Mouse (Mus musculus) right cerebral cortex, postnatal 10 days (tissue): ENCODE results near the gene D8Ertd738e.
"Not testable (repeated sequence)": the region's sequence is repeated elsewhere in the genome, so short reads cannot be mapped to it uniquely, and the experiment has no call there.

Source experiments
- DNase-seq, 2 experiments: peaks; one replicate each; pipeline ENCODE4 v3.0.0; 2021; ENCODE audit warnings: low spot score in 2 of 2

D8Ertd738e gene

GRCm38 (mm10) chr8:84249257-84250170 is at the start of gene D8Ertd738e:
D8Ertd738e (minus strand) TSS chr8:84249719.
- DNase-seq, result peak; percentile 92 to 94

GRCm38 (mm10) chr8:84297029-84297785 is 47.7 kb upstream of the D8Ertd738e start:
- no peak for DNase-seq

- peak; percentile 51 to 69 for DNase-seq
Measured at GRCm38 (mm10) chr8:84291688-84292087, 42.2 kb upstream of the D8Ertd738e start.

- DNase-seq, result no peak
Measured at GRCm38 (mm10) chr8:84291086-84291485, 41.6 kb upstream of the D8Ertd738e start.

- DNase-seq, result no peak
Measured at GRCm38 (mm10) chr8:84288892-84289291, 39.4 kb upstream of the D8Ertd738e start.

GRCm38 (mm10) chr8:84285665-84286064 is 36.1 kb upstream of the D8Ertd738e start:
- not testable (repeated sequence) for DNase-seq

- peak; percentile 60 to 61 for DNase-seq
Measured at GRCm38 (mm10) chr8:84284608-84285063, 35.1 kb upstream of the D8Ertd738e start.

- no peak for DNase-seq
Measured at GRCm38 (mm10) chr8:84280777-84281176, 31.3 kb upstream of the D8Ertd738e start.

- no peak for DNase-seq
Measured at GRCm38 (mm10) chr8:84276447-84276846, 26.9 kb upstream of the D8Ertd738e start.

- no peak for DNase-seq
Measured at GRCm38 (mm10) chr8:84273968-84274367, 24.4 kb upstream of the D8Ertd738e start.

GRCm38 (mm10) chr8:84272302-84272701 is 22.8 kb upstream of the D8Ertd738e start:
- no peak for DNase-seq

- peak; percentile 100 for DNase-seq
Measured at GRCm38 (mm10) chr8:84269950-84270773, 20.6 kb upstream of the D8Ertd738e start, which contains the start of gene Ccdc130. Ccdc130 (minus strand) TSS chr8:84270380.

GRCm38 (mm10) chr8:84261098-84261497 is 11.6 kb upstream of the D8Ertd738e start:
- DNase-seq, result no peak

- DNase-seq, result peak; percentile 92 to 93
Measured at GRCm38 (mm10) chr8:84256822-84257610, 7.5 kb upstream of the D8Ertd738e start, which contains the start of gene Mri1. Mri1 (minus strand) TSS chr8:84257326.

- DNase-seq, result no peak
Measured at GRCm38 (mm10) chr8:84256458-84256821, 6.9 kb upstream of the D8Ertd738e start.

GRCm38 (mm10) chr8:84255858-84256257 is 6.3 kb upstream of the D8Ertd738e start:
- no peak for DNase-seq

- DNase-seq, result peak in 1 of 2 experiments; percentile 52
Measured at GRCm38 (mm10) chr8:84241821-84242220, 7.7 kb downstream of the D8Ertd738e start.

- DNase-seq, result no peak
Measured at GRCm38 (mm10) chr8:84241167-84241566, 8.4 kb downstream of the D8Ertd738e start.

- DNase-seq, result no peak
Measured at GRCm38 (mm10) chr8:84237542-84238229, 11.8 kb downstream of the D8Ertd738e start.

GRCm38 (mm10) chr8:84236998-84237473 is 12.5 kb downstream of the D8Ertd738e start, which contains the start of gene Zswim4:
Zswim4 (minus strand) TSS chr8:84237055.
- DNase-seq, result peak; percentile 98 to 99
